Mouse (Mus musculus) limb, embryonic 14.5 days (tissue): ENCODE data around the gene Timm22. TPM values are rescaled to one million over a fixed set of nuclear protein-coding genes. Genes with fewer than 3 reads are reported as not detected.

Experiments
- ATAC-seq: fragments of 200-750 bp; cut with Nextera tagmentation; 2 replicates; pipeline ENCODE4 v1.8.0; 2017; ENCODE audit warnings: low read depth, moderate number of reproducible peaks, moderate TSS enrichment; ENCODE audit not compliant: low FRiP score
- DNase-seq: peaks from one replicate; pipeline ENCODE4 v3.0.0-alpha.2; 2015; ENCODE audit warnings: low spot score
- H3K27ac ChIP-seq: fragments of 300-500 bp; sonication (generic); replicated peaks from 2 replicates; pipeline ENCODE4 v1.5.1; 2014; ENCODE audit warnings: low read depth, mild to moderate bottlenecking, low read length, moderate library complexity, mixed read lengths
- H3K27me3 ChIP-seq: fragments of 300-500 bp; sonication (generic); 2 replicates; pipeline ENCODE4 v1.6.1; 2014; ENCODE audit warnings: low read length, mixed read lengths; ENCODE audit not compliant: control insufficient read depth, insufficient read depth
- H3K36me3 ChIP-seq: fragments of 300-500 bp; sonication (generic); 2 replicates; pipeline ENCODE4 v1.6.1; 2014; ENCODE audit warnings: mild to moderate bottlenecking, low read length, moderate library complexity, mixed read lengths; ENCODE audit not compliant: control insufficient read depth, insufficient read depth
- H3K4me1 ChIP-seq: fragments of 300-500 bp; sonication (generic); 2 replicates; pipeline ENCODE4 v1.6.1; 2014; ENCODE audit warnings: antibody characterized with exemption, low read length, mixed read lengths; ENCODE audit not compliant: control insufficient read depth, insufficient read depth
- H3K4me2 ChIP-seq: fragments of 300-500 bp; sonication (generic); replicated peaks from 2 replicates; pipeline ENCODE4 v1.6.1; 2014; ENCODE audit warnings: low read depth, mild to moderate bottlenecking, low read length, moderate library complexity; ENCODE audit not compliant: severe bottlenecking
- H3K4me3 ChIP-seq: fragments of 300-500 bp; sonication (generic); replicated peaks from 2 replicates; pipeline ENCODE4 v1.5.1; 2014; ENCODE audit warnings: low read length
- H3K9ac ChIP-seq: fragments of 300-500 bp; sonication (generic); 2 replicates; pipeline ENCODE4 v1.6.1; 2014; ENCODE audit warnings: mild to moderate bottlenecking, low read depth, low read length, moderate library complexity; ENCODE audit not compliant: severe bottlenecking
- H3K9me3 ChIP-seq: fragments of 300-500 bp; sonication (generic); 2 replicates; pipeline ENCODE4 v1.6.1; 2016; ENCODE audit warnings: low read length; ENCODE audit not compliant: control insufficient read depth
- POLR2A ChIP-seq: fragments of 200-500 bp; IDR thresholded peaks from 2 replicates; pipeline ENCODE4 v1.8.0; 2012; ENCODE audit warnings: inconsistent platforms, mild to moderate bottlenecking, moderate library complexity, borderline replicate concordance; ENCODE audit not compliant: insufficient read depth, insufficient read length; ENCODE audit errors: extremely low read depth
- WGBS: fragments of 180-500 bp; shearing (Covaris S2); extraction: QIAGEN DNeasy Blood & Tissue Kit; methylation state at CpG from one replicate; pipeline ENCODE4 v1.1.7; 2014; 5-methylcytosine and 5-hydroxymethylcytosine counted together
- polyA plus RNA-seq, 2 experiments: library from polyadenylated mRNA; depleted of rRNA in 1 of 2; stranded (reverse) in 1 of 2; unstranded in 1 of 2; fragments of >200 nt; fragmentation: Nextera tagmentation in 1 of 2; extraction: Ambion mirVana in 1 of 2; gene quantifications; 2 replicates each; pipeline versions ENCODE4 v1.2.1 to v1.2.3; 2012 to 2014

The Timm22 gene
- polyA plus RNA-seq, 2 experiments = 38.5 to 125 TPM

DNA sequence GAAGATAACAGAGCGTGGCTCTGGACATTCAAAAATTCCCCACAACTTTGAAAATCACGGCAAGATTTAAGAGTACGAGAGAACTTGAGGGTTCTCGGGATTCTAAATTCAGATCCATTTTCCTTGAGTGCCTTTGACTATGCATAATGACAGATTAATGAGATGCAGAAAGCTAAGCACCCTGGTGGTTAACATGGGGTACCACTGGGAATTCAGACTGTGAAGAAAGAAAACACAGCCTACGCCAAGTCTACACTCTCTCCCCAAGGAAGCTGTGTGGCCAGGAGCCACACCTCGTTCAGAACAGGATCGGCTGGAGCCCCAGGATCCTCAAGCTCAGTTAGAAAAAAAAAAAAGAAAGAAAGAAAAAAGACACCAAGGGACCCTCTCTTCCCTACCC, 14.2 kb upstream of the Timm22 start:
- WGBS = 79% methylated on average over 7 of the region's 7 CpGs
- no peak for TF ChIP-seq POLR2A
- Histone ChIP-seq H3K36me3 (peaks cover 3% of the 10 kb centered on the region; the same call in 1 of the 2 replicates), H3K27ac (no peak overlapping the region), H3K4me1 (peaks cover 16% of the 10 kb centered on the region), H3K4me3 (no peak overlapping the region), H3K27me3 (no peaks in the 10 kb centered on the region), H3K9me3 (no peaks in the 10 kb centered on the region), H3K4me2 (no peak overlapping the region), H3K9ac (no peak overlapping the region)
- ATAC-seq = no peak
- DNase-seq = no peak

DNA sequence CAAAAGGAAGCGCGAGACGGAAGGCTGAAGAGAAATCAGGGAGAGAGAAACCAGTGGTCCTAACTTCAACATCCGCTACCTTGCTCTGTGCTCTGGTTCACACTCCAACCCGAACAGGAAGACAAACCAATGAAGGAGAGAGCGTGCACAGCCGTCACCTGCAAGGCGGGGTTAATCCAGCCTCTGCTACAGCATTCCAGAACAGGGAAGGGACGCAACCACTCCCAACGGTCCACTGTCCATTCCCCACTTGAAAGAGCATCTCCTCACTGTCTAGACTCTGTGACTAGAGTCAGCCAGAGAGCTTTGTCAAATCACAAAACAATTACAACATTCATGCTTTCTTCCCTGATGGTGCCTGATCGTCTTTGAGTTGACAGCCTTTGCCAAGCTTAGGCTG, 13.8 kb upstream of the Timm22 start:
- Histone ChIP-seq H3K27me3 (no peaks in the 10 kb centered on the region), H3K4me3 (no peak overlapping the region), H3K36me3 (peaks cover 3% of the 10 kb centered on the region; the same call in 1 of the 2 replicates), H3K4me2 (no peak overlapping the region), H3K9ac (no peak overlapping the region), H3K4me1 (peaks cover 16% of the 10 kb centered on the region), H3K27ac (no peak overlapping the region), H3K9me3 (no peaks in the 10 kb centered on the region)
- TF ChIP-seq POLR2A = no peak
- ATAC-seq (no peak), DNase-seq (no peak)
- WGBS = 89% methylated on average over 11 of the region's 11 CpGs

DNA sequence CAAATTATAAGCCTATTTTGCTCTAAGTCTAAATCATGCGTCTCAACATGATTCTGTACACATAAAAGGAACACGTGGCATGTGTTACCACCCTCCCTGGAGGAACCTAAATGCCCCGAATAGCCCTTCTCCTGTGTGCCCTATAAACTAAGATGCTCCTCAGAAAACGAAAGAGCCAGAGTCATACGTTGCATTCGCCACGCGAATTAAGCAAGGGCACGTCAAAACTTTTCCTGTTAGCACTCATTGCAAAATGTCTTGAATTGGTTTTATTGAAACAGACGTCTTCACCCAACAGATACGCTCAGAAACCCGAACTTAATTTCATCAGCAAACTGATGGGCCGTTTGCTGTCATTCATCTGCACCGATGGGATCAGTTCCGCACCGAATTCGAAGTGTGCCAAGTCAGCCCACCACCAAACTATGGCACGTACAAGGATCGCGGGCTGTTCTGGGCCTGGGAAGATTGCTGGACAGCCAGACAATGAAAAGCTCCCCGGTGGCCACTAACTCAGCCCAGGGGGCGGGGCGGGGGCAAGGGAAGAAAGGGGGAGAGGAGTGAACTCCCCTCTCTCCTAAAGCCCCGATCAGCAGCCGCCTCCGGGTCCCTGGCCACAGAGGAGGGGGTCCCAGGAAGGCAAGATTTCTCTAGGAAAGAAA, 9.0 kb upstream of the Timm22 start:
- 1% methylated on average over 26 of the region's 26 CpGs for WGBS
- Histone ChIP-seq H3K27ac (peak overlapping the region; percentile 83; the same call in 1 of the 2 replicates), H3K9me3 (no peaks in the 10 kb centered on the region), H3K27me3 (no peaks in the 10 kb centered on the region), H3K4me3 (peak overlapping the region; percentile 84), H3K4me1 (peaks cover 22% of the 10 kb centered on the region), H3K36me3 (no peaks in the 10 kb centered on the region), H3K4me2 (peak overlapping the region; percentile 76), H3K9ac (peak overlapping the region; percentile 85)
- ATAC-seq = no peak
- no peak for DNase-seq
- TF ChIP-seq POLR2A = no peak

DNA sequence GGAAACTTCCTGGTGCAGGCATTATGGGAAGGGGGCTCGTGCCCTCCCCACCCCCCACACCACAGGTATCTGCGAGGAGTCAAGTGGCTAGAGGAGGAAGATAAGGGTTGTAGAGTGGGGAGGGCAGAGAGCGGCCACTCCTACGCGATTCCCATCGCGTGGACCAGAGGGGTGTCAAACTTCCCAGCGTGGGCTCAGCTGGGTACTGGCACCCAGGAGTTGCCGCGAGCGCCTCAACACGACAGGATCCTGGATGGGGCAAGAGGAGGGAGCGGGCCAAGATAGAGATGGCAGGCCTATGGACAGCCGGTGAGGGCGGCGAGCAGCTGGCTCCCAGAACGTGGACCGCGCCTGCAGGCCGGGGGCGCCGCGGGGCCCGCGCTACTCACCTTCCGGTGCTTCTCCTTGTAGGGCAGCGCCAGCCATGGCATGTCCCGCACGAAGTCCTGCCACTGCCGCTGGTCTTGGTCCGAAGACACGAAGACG, 8.4 kb upstream of the Timm22 start:
- H3K27me3 ChIP-seq = no peaks in the 10 kb centered on the region
- no peaks in the 10 kb centered on the region for H3K36me3 ChIP-seq
- under 1% methylated on average over 28 of the region's 33 CpGs for WGBS
- TF ChIP-seq POLR2A = no peak
- H3K4me3 ChIP-seq = peak overlapping the region; percentile 84
- H3K9me3 ChIP-seq = no peaks in the 10 kb centered on the region
- H3K4me1 ChIP-seq = peaks cover 22% of the 10 kb centered on the region
- H3K27ac ChIP-seq = peak overlapping the region; percentile 83
- H3K4me2 ChIP-seq = peak overlapping the region; percentile 76
- H3K9ac ChIP-seq = peak overlapping the region; percentile 85
- ATAC-seq = peak; percentile 28
- DNase-seq = no peak

DNA sequence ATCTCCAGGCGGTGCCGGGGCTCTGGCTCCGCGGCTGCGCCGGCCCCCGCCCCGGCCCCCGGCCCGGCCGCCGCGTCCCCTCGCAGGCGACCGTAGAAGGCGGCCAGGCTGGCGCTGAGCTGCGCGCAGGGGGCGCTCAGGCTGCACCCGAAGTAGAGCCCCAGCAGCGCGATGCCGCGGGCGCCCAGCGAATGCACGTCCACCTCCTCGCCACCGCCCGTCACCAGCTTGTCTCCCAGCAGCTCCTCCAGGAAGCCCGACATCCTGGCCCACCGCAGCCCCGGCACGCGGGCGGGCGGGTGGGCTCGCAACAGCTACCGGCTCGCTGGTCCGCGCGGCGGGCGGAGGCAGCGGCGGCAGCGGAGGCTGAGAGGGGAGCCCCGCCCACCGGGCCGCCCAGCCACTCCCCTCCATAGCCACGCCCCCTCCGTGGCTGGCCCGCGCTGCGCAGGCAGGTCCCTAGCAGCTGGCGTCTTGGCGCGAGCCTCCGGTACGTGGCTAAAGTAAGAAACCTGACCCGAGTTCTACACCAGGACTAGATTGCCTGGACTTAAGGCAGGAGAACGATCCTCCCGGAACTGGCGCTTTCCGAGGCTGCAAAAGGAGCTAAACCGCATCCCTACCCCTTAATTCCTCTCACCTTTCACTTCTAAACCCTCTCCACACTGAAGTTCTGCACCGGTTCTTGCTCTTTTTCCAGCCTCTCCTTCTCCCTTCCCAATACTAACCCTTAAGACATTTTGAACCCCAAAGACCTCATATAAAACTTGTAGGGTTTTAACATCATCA, 7.8 kb upstream of the Timm22 start, which contains the start of gene Nxn:
Nxn (minus strand) TSS at position 343 of the 789 bp plus-strand sequence.
- ATAC-seq (peak; percentile 92), DNase-seq (peak; percentile 93)
- H3K9ac ChIP-seq = peak within 1 kb of the TSS; percentile 85
- no peak for TF ChIP-seq POLR2A
- H3K27me3 ChIP-seq = no peaks in the 10 kb centered on the region
- peak within 1 kb of the TSS; percentile 84 for H3K4me3 ChIP-seq
- H3K4me1 ChIP-seq = peaks cover 22% of the 10 kb centered on the region
- under 1% methylated on average over 34 of the region's 70 CpGs for WGBS
- H3K27ac ChIP-seq = peak within 1 kb of the TSS; percentile 83
- H3K36me3 ChIP-seq = no peaks in the 10 kb centered on the region
- H3K9me3 ChIP-seq = no peaks in the 10 kb centered on the region
- H3K4me2 ChIP-seq = peak within 1 kb of the TSS; percentile 76
